Mouse (Mus musculus): ENCODE measurements around the gene Add1. TPM values are rescaled to one million over a fixed set of nuclear protein-coding genes. Genes with fewer than 3 reads are reported as not detected.
"Not testable (repeated sequence)": the region's sequence is repeated elsewhere in the genome, so short reads cannot be mapped to it uniquely, and the experiment has no call there.

Gene Add1
- polyA plus RNA-seq, 1 experiment from 2014 or later, result 164 TPM

GRCm38 (mm10) chr5:34551821-34552220 is 21.6 kb upstream of the Add1 start:
- H3K9ac ChIP-seq (ENCODE audit: low read length), result no peak overlapping the region
- H3K9me3 ChIP-seq (ENCODE audit: control insufficient read depth, low read length), result no peaks in the 10 kb centered on the region
- WGBS, result 93% methylated on average over 4 of the region's 4 CpGs
- peaks cover 10 to 11% of the 10 kb centered on the region in 2 experiments for H3K4me1 ChIP-seq (ENCODE audit: control insufficient read depth in 2 of 2, insufficient read depth in 2 of 2, low read length in 2 of 2)
- no peaks in the 10 kb centered on the region for H3K27me3 ChIP-seq (ENCODE audit: control insufficient read depth, insufficient read depth, low read length)
- H3K36me3 ChIP-seq (ENCODE audit: control insufficient read depth, insufficient read depth, low read length), result peaks cover 47% of the 10 kb centered on the region
- ATAC-seq (ENCODE audit: insufficient number of reproducible peaks, insufficient read depth, low FRiP score, low read depth), result no peak
- H3K4me3 ChIP-seq (ENCODE audit: control insufficient read depth in 1 of 2, insufficient read depth in 1 of 2, low read depth in 1 of 2, low read length in 2 of 2), result no peak overlapping the region
- no peak overlapping the region for H3K4me2 ChIP-seq (ENCODE audit: low read length)
- H3K27ac ChIP-seq (replicated peaks in 1 of 2; ENCODE audit: control insufficient read depth in 1 of 2, insufficient read depth in 1 of 2, low read depth in 2 of 2, low read length in 2 of 2), result no peak overlapping the region

- Histone ChIP-seq H3K9ac (ENCODE audit: low read length) (no peak overlapping the region), H3K27ac (replicated peaks in 1 of 2; ENCODE audit: control insufficient read depth in 1 of 2, insufficient read depth in 1 of 2, low read depth in 2 of 2, low read length in 2 of 2) (no peak overlapping the region), H3K4me3 (ENCODE audit: control insufficient read depth in 1 of 2, insufficient read depth in 1 of 2, low read depth in 1 of 2, low read length in 2 of 2) (no peak overlapping the region), H3K4me2 (ENCODE audit: low read length) (no peak overlapping the region), H3K36me3 (ENCODE audit: control insufficient read depth, insufficient read depth, low read length) (peaks cover 48% of the 10 kb centered on the region), H3K4me1 (ENCODE audit: control insufficient read depth in 2 of 2, insufficient read depth in 2 of 2, low read length in 2 of 2) (peaks cover 4 to 17% of the 10 kb centered on the region in 2 experiments), H3K27me3 (ENCODE audit: control insufficient read depth, insufficient read depth, low read length) (no peaks in the 10 kb centered on the region), H3K9me3 (ENCODE audit: control insufficient read depth, low read length) (no peaks in the 10 kb centered on the region)
- ATAC-seq (ENCODE audit: insufficient number of reproducible peaks, insufficient read depth, low FRiP score, low read depth), result no peak
- WGBS, result 85% methylated on average over 1 of the region's 1 CpGs
Measured at GRCm38 (mm10) chr5:34563854-34564253, 9.6 kb upstream of the Add1 start.

- no peak overlapping the region for H3K4me3 ChIP-seq (ENCODE audit: control insufficient read depth in 1 of 2, insufficient read depth in 1 of 2, low read depth in 1 of 2, low read length in 2 of 2)
- WGBS, result 74% methylated on average over 4 of the region's 4 CpGs
- H3K27me3 ChIP-seq (ENCODE audit: control insufficient read depth, insufficient read depth, low read length), result no peaks in the 10 kb centered on the region
- H3K9ac ChIP-seq (ENCODE audit: low read length), result no peak overlapping the region
- H3K4me2 ChIP-seq (ENCODE audit: low read length), result no peak overlapping the region
- H3K36me3 ChIP-seq (ENCODE audit: control insufficient read depth, insufficient read depth, low read length), result peaks cover 43% of the 10 kb centered on the region
- no peaks in the 10 kb centered on the region for H3K9me3 ChIP-seq (ENCODE audit: control insufficient read depth, low read length)
- no peak for ATAC-seq (ENCODE audit: insufficient number of reproducible peaks, insufficient read depth, low FRiP score, low read depth)
- H3K4me1 ChIP-seq (ENCODE audit: control insufficient read depth in 2 of 2, insufficient read depth in 2 of 2, low read length in 2 of 2), result peaks cover 4 to 17% of the 10 kb centered on the region in 2 experiments
- H3K27ac ChIP-seq (replicated peaks in 1 of 2; ENCODE audit: control insufficient read depth in 1 of 2, insufficient read depth in 1 of 2, low read depth in 2 of 2, low read length in 2 of 2), result 0 out of 4 replicates have a peak overlapping the region, but pooled peaks of 1 of the 2 experiments have one; percentile 75
Measured at GRCm38 (mm10) chr5:34564291-34564690, 9.2 kb upstream of the Add1 start.

- Histone ChIP-seq H3K9me3 (ENCODE audit: control insufficient read depth, low read length) (no peaks in the 10 kb centered on the region), H3K36me3 (ENCODE audit: control insufficient read depth, insufficient read depth, low read length) (peaks cover 29% of the 10 kb centered on the region), H3K27me3 (ENCODE audit: control insufficient read depth, insufficient read depth, low read length) (no peaks in the 10 kb centered on the region), H3K4me3 (ENCODE audit: control insufficient read depth in 1 of 2, insufficient read depth in 1 of 2, low read depth in 1 of 2, low read length in 2 of 2) (no peak overlapping the region), H3K9ac (ENCODE audit: low read length) (peak overlapping the region; percentile 16; the same call in 1 of the 2 replicates), H3K27ac (replicated peaks in 1 of 2; ENCODE audit: control insufficient read depth in 1 of 2, insufficient read depth in 1 of 2, low read depth in 2 of 2, low read length in 2 of 2) (peak overlapping the region; percentile 68 to 75), H3K4me2 (ENCODE audit: low read length) (peak overlapping the region; percentile 39), H3K4me1 (ENCODE audit: control insufficient read depth in 2 of 2, insufficient read depth in 2 of 2, low read length in 2 of 2) (peaks cover 4 to 17% of the 10 kb centered on the region in 2 experiments)
- ATAC-seq (ENCODE audit: insufficient number of reproducible peaks, insufficient read depth, low FRiP score, low read depth), result peak; percentile 63
- 24% methylated on average over 7 of the region's 7 CpGs for WGBS
Measured at GRCm38 (mm10) chr5:34565545-34566283, 7.8 kb upstream of the Add1 start.

GRCm38 (mm10) chr5:34571551-34571950 is 1.9 kb upstream of the Add1 start:
- Histone ChIP-seq H3K9me3 (ENCODE audit: control insufficient read depth, low read length) (no peaks in the 10 kb centered on the region), H3K4me3 (ENCODE audit: control insufficient read depth in 1 of 2, insufficient read depth in 1 of 2, low read depth in 1 of 2, low read length in 2 of 2) (no peak overlapping the region), H3K27ac (replicated peaks in 1 of 2; ENCODE audit: control insufficient read depth in 1 of 2, insufficient read depth in 1 of 2, low read depth in 2 of 2, low read length in 2 of 2) (no peak overlapping the region), H3K4me1 (ENCODE audit: control insufficient read depth in 2 of 2, insufficient read depth in 2 of 2, low read length in 2 of 2) (peaks cover 8 to 24% of the 10 kb centered on the region in 2 experiments), H3K4me2 (ENCODE audit: low read length) (no peak overlapping the region), H3K9ac (ENCODE audit: low read length) (no peak overlapping the region), H3K27me3 (ENCODE audit: control insufficient read depth, insufficient read depth, low read length) (no peaks in the 10 kb centered on the region), H3K36me3 (ENCODE audit: control insufficient read depth, insufficient read depth, low read length) (no peaks in the 10 kb centered on the region)
- ATAC-seq (ENCODE audit: insufficient number of reproducible peaks, insufficient read depth, low FRiP score, low read depth), result no peak
- 91% methylated on average over 3 of the region's 3 CpGs for WGBS

- WGBS, result 47% methylated on average over 4 of the region's 4 CpGs
- H3K36me3 ChIP-seq (ENCODE audit: control insufficient read depth, insufficient read depth, low read length); ATAC-seq (ENCODE audit: insufficient number of reproducible peaks, insufficient read depth, low FRiP score, low read depth); H3K27me3 ChIP-seq (ENCODE audit: control insufficient read depth, insufficient read depth, low read length); H3K9me3 ChIP-seq (ENCODE audit: control insufficient read depth, low read length): not testable (repeated sequence)
- H3K4me1 ChIP-seq (ENCODE audit: control insufficient read depth in 2 of 2, insufficient read depth in 2 of 2, low read length in 2 of 2), result peaks cover 8 to 22% of the 10 kb centered on the region in 2 experiments
- H3K9ac ChIP-seq (ENCODE audit: low read length), result peak overlapping the region; percentile 85
- peak overlapping the region; percentile 90 to 100 for H3K27ac ChIP-seq (replicated peaks in 1 of 2; ENCODE audit: control insufficient read depth in 1 of 2, insufficient read depth in 1 of 2, low read depth in 2 of 2, low read length in 2 of 2)
- peak overlapping the region; percentile 65 for H3K4me2 ChIP-seq (ENCODE audit: low read length)
- peak overlapping the region; percentile 94 to 99 for H3K4me3 ChIP-seq (ENCODE audit: control insufficient read depth in 1 of 2, insufficient read depth in 1 of 2, low read depth in 1 of 2, low read length in 2 of 2)
Measured at GRCm38 (mm10) chr5:34572568-34572967, 896 bp upstream of the Add1 start.

- Histone ChIP-seq H3K4me2 (ENCODE audit: low read length) (peak overlapping the region; percentile 66), H3K9ac (ENCODE audit: low read length) (peak overlapping the region; percentile 98), H3K4me1 (ENCODE audit: control insufficient read depth in 2 of 2, insufficient read depth in 2 of 2, low read length in 2 of 2) (peaks cover 8 to 22% of the 10 kb centered on the region in 2 experiments), H3K9me3 (ENCODE audit: control insufficient read depth, low read length) (no peaks in the 10 kb centered on the region), H3K27ac (replicated peaks in 1 of 2; ENCODE audit: control insufficient read depth in 1 of 2, insufficient read depth in 1 of 2, low read depth in 2 of 2, low read length in 2 of 2) (peak overlapping the region in 1 of 2 experiments; percentile 93; a peak in 1 of 4 replicates), H3K27me3 (ENCODE audit: control insufficient read depth, insufficient read depth, low read length) (no peaks in the 10 kb centered on the region), H3K36me3 (ENCODE audit: control insufficient read depth, insufficient read depth, low read length) (no peaks in the 10 kb centered on the region), H3K4me3 (ENCODE audit: control insufficient read depth in 1 of 2, insufficient read depth in 1 of 2, low read depth in 1 of 2, low read length in 2 of 2) (peak overlapping the region; percentile 74 to 94)
- no peak for ATAC-seq (ENCODE audit: insufficient number of reproducible peaks, insufficient read depth, low FRiP score, low read depth)
- WGBS, result 38% methylated on average over 10 of the region's 10 CpGs
Measured at GRCm38 (mm10) chr5:34574721-34575120, 1.3 kb downstream of the Add1 start.

All from heart, embryonic 14.5 days (tissue).